Mouse (Mus musculus) bone marrow, adult 2 months (tissue): ENCODE data around the gene Strn3. TPM values are rescaled to one million over a fixed set of nuclear protein-coding genes. Genes with fewer than 3 reads are reported as not detected.

Experiments
- H3K27ac ChIP-seq: fragments of 200-500 bp; 2 replicates; pipeline ENCODE4 v1.5.1; 2012; ENCODE audit warnings: low read depth, mild to moderate bottlenecking, control low read depth, inconsistent platforms, low read length; ENCODE audit not compliant: control insufficient read depth, poor library complexity, insufficient read depth
- H3K4me1 ChIP-seq: fragments of 200-500 bp; 2 replicates; pipeline ENCODE4 v1.6.1; 2011; ENCODE audit warnings: low read length; ENCODE audit not compliant: control insufficient read depth, insufficient read depth
- H3K4me3 ChIP-seq: fragments of 200-500 bp; replicated peaks from 2 replicates; pipeline ENCODE3; 2011; ENCODE audit warnings: mild to moderate bottlenecking, low read depth, low read length, control low read depth; ENCODE audit not compliant: control insufficient read depth
- CTCF ChIP-seq: fragments of 200-500 bp; IDR thresholded peaks from 2 replicates; pipeline ENCODE4 v1.5.1; 2011; ENCODE audit warnings: low read length, control low read depth; ENCODE audit not compliant: control insufficient read depth, insufficient read depth
- POLR2A ChIP-seq: fragments of 200-500 bp; IDR thresholded peaks from 2 replicates; pipeline ENCODE4 v1.6.1; 2011; ENCODE audit warnings: low read depth, mild to moderate bottlenecking, control low read depth, low read length, borderline replicate concordance; ENCODE audit not compliant: control insufficient read depth
- WGBS: fragments of 180-500 bp; shearing (Covaris S2); methylation state at CpG from one replicate; pipeline ENCODE4 v1.1.7; 2018; 5-methylcytosine and 5-hydroxymethylcytosine counted together
- polyA plus RNA-seq: library from polyadenylated mRNA; stranded (reverse); fragments of >200 nt; gene quantifications from 2 replicates; pipeline ENCODE4 v1.2.4, GENCODE M21; 2011; ENCODE audit warnings: low replicate concordance; ENCODE audit not compliant: missing spikeins, insufficient read depth, insufficient read length

The Strn3 gene
- polyA plus RNA-seq, 1 experiment: 19.4 TPM

DNA sequence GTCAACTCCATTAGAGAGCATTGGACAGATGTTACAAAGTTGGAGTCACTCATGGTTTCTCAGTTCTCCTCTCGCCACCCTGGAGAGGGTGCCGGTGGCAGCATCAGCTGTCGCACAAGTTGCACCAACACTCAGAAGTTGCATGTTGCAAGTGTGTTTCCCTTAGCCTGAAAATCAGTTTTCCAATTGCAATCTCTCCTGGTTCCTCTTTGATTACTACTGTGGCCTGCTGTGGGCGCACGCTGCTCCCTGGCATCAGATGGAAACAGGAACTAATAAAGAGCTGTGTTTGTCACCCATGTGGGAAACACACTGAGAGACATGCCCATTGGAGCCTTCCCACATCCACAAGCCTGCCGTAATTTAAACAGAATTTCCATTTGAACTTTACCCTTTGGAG, 26.9 kb upstream of the Strn3 start:
- 45% methylated on average over 6 of the region's 6 CpGs for WGBS
- H3K4me1 ChIP-seq: no peaks in the 10 kb centered on the region
- TF ChIP-seq POLR2A (no peak), CTCF (no peak)
- no peak overlapping the region for H3K27ac ChIP-seq
- H3K4me3 ChIP-seq: no peak overlapping the region

- H3K27ac ChIP-seq: no peak overlapping the region
- TF ChIP-seq CTCF (no peak), POLR2A (no peak)
- WGBS: 79% methylated on average over 1 of the region's 1 CpGs
- no peaks in the 10 kb centered on the region; the same call in none of the 2 replicates for H3K4me1 ChIP-seq
- no peak overlapping the region for H3K4me3 ChIP-seq
Measured at GRCm38 (mm10) chr12:51712685-51713084, 21.0 kb upstream of the Strn3 start.

- Histone ChIP-seq H3K4me3 (no peak overlapping the region), H3K4me1 (no peaks in the 10 kb centered on the region; the same call in none of the 2 replicates), H3K27ac (no peak overlapping the region)
- TF ChIP-seq POLR2A: no peak
- no peak for TF ChIP-seq CTCF
- 60% methylated on average over 5 of the region's 5 CpGs for WGBS
Measured at GRCm38 (mm10) chr12:51710154-51710553, 18.5 kb upstream of the Strn3 start.

DNA sequence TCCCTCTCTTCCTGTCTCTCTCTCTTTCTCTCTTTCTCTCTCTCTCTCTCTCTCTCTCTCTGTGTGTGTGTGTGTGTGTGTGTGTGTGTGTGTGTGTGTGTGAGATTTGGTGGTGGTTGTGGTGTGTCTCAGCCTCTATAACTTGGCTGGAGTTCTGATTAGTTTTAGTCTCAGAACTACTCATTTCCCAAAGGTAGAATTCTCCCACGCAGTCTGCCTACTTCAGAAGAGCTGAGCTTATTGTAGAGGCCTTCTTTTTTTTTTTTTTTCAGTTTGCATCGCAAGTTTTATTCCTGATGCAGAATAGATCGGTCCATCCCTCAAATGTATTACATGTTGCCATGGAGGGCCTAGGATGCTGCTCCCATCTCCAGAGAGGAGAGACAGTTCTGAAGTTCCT, 18.0 kb upstream of the Strn3 start:
- Histone ChIP-seq H3K27ac (no peak overlapping the region), H3K4me3 (no peak overlapping the region), H3K4me1 (no peaks in the 10 kb centered on the region; the same call in none of the 2 replicates)
- TF ChIP-seq CTCF: no peak
- no peak for TF ChIP-seq POLR2A
- WGBS: 89% methylated on average over 3 of the region's 3 CpGs

DNA sequence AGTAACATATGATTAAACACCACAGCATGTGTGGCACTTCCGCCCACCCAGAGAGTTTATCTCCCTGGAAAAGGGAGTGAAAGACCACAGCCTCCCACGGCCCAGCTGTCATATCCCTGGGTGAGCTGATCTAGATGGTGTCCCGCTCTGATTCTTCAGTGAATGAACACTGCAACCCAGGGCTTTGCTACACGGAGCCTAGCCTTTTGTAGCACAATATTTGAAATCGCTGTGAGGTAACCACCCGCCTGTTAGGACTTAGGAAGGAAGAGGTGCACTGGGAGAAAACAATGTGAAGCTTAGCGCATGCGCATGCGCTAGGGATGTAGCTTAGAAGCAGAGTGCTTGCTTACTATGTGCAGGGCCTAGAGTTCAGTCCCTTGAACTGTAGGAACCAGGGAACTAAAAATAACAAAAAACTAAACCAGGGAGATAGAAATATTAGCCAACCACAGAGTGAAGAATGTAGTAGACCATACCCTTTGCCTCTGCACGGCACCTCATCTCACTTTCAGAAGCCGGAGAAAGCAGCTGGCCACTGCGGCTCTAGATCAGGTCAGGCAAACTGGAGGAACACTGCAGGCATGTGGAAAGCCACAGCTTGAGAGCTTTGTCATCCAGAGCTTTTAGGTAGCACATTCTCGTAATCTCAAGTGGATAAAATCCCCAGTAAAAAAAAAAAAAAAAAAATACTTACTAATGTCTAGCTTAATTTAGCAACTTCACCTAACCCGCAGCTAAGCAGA, 17.4 kb upstream of the Strn3 start:
- no peak for TF ChIP-seq CTCF
- TF ChIP-seq POLR2A: no peak
- H3K4me1 ChIP-seq: no peaks in the 10 kb centered on the region; the same call in none of the 2 replicates
- 65% methylated on average over 14 of the region's 14 CpGs for WGBS
- no peak overlapping the region for H3K27ac ChIP-seq
- H3K4me3 ChIP-seq: no peak overlapping the region

GRCm38 (mm10) chr12:51706673-51707235, 15.1 kb upstream of the Strn3 start:
- no peak for TF ChIP-seq CTCF
- TF ChIP-seq POLR2A: no peak
- 73% methylated on average over 5 of the region's 5 CpGs for WGBS
- Histone ChIP-seq H3K27ac (no peak overlapping the region), H3K4me1 (no peaks in the 10 kb centered on the region; the same call in none of the 2 replicates), H3K4me3 (no peak overlapping the region)

DNA sequence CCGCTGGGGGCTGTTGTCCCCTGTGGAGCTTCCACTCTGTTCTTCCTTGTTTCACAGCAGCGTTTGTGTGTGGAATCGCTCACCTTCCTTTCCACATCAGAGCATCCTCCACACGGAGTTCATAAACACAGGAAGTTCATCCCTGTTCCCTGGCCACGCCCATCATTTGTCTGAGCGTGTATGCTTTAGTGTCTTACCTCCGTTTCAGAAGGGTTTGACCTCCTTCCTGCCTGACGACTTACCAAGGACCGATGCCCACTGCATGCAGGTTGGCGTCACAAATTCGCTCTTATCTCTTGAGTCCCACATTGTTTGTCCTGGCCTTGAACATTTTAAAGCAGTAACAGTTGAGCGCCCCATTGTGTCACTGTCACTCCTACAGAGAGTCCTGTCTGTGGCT, 14.1 kb upstream of the Strn3 start:
- no peak overlapping the region for H3K27ac ChIP-seq
- WGBS: 69% methylated on average over 12 of the region's 12 CpGs
- no peak overlapping the region for H3K4me3 ChIP-seq
- no peaks in the 10 kb centered on the region; the same call in none of the 2 replicates for H3K4me1 ChIP-seq
- no peak for TF ChIP-seq CTCF
- no peak for TF ChIP-seq POLR2A

DNA sequence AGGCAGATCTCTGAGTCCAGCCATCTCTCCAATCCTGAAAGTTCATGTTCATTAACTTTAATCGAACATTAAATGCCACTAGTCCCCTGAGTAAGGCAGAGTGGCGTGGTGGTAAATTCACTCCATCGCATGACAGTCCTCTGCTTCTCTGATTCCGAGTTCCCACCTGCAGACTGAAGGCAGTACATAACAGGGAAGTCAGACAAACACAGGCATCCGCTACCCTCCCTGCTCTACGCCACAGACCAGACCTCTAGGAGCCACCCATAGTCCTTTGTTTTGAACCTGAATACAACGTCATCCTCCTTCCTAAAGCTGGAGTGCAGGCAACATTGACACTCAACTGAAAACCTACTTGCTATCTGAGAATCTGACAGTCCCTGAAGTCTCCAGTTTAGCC, 12.9 kb upstream of the Strn3 start:
- no peak overlapping the region for H3K4me3 ChIP-seq
- 55% methylated on average over 7 of the region's 7 CpGs for WGBS
- no peaks in the 10 kb centered on the region; the same call in 1 of the 2 replicates for H3K4me1 ChIP-seq
- H3K27ac ChIP-seq: no peak overlapping the region
- no peak for TF ChIP-seq POLR2A
- no peak for TF ChIP-seq CTCF
